Mouse (Mus musculus): ENCODE data around the gene Ybx1. TPM values are rescaled to one million over a fixed set of nuclear protein-coding genes. Genes with fewer than 3 reads are reported as not detected.
A peak's percentile ranks its signal among the peaks of the same experiment; 100 is the strongest.

The Ybx1 gene
- 723 and 839 TPM in 2 replicates for polyA plus RNA-seq (2015; fragmentation: Nextera tagmentation; extraction: Ambion mirVana)

- under 1% methylated on average over 61 of the region's 61 CpGs for WGBS
- Histone ChIP-seq H3K9me3 (no peaks in the 10 kb centered on the region), H3K4me1 (replicated peaks) (peaks cover 38% of the 10 kb centered on the region), H3K27ac (peak within 1 kb of the TSS; percentile 95), H3K9ac (replicated peaks) (peak within 1 kb of the TSS; percentile 94), H3K4me2 (replicated peaks) (peak within 1 kb of the TSS; percentile 85), H3K36me3 (peaks cover 8% of the 10 kb centered on the region; the same call in 1 of the 2 replicates), H3K27me3 (no peaks in the 10 kb centered on the region), H3K4me3 (replicated peaks) (peak within 1 kb of the TSS; percentile 97)
- ATAC-seq = peak; percentile 99
Measured at GRCm38 (mm10) chr4:119294415-119295133, at the start of gene Ybx1. Gene Ybx1 (minus strand): TSS chr4:119294604.

GRCm38 (mm10) chr4:119338861-119339361 lies 44.5 kb upstream of the Ybx1 start:
- Histone ChIP-seq H3K4me1 (replicated peaks) (peaks cover 17% of the 10 kb centered on the region), H3K4me3 (replicated peaks) (peak overlapping the region; percentile 18), H3K4me2 (replicated peaks) (peak overlapping the region; percentile 43), H3K36me3 (0 out of 2 replicates have a peak, but pooled peaks cover 2% of the 10 kb centered on the region), H3K9me3 (no peaks in the 10 kb centered on the region), H3K9ac (replicated peaks) (peak overlapping the region; percentile 50), H3K27ac (peak overlapping the region; percentile 86), H3K27me3 (no peaks in the 10 kb centered on the region)
- ATAC-seq = peak; percentile 95
- 3% methylated on average over 10 of the region's 10 CpGs for WGBS

- H3K4me2 ChIP-seq (replicated peaks) = peak overlapping the region; percentile 43
- H3K36me3 ChIP-seq = 0 out of 2 replicates have a peak, but pooled peaks cover 2% of the 10 kb centered on the region
- 42% methylated on average over 4 of the region's 4 CpGs for WGBS
- ATAC-seq = peak; percentile 93
- H3K9me3 ChIP-seq = no peaks in the 10 kb centered on the region
- H3K4me1 ChIP-seq (replicated peaks) = peaks cover 17% of the 10 kb centered on the region
- no peaks in the 10 kb centered on the region for H3K27me3 ChIP-seq
- peak overlapping the region; percentile 18 for H3K4me3 ChIP-seq (replicated peaks)
- peak overlapping the region; percentile 86 for H3K27ac ChIP-seq
- peak overlapping the region; percentile 50 for H3K9ac ChIP-seq (replicated peaks)
Measured at GRCm38 (mm10) chr4:119338422-119338821, 44.0 kb upstream of the Ybx1 start.

GRCm38 (mm10) chr4:119333487-119333886 lies 39.1 kb upstream of the Ybx1 start:
- H3K4me2 ChIP-seq (replicated peaks) = no peak overlapping the region
- H3K27me3 ChIP-seq = no peaks in the 10 kb centered on the region
- peaks cover 9% of the 10 kb centered on the region for H3K4me1 ChIP-seq (replicated peaks)
- ATAC-seq = no peak
- no peak overlapping the region for H3K27ac ChIP-seq
- H3K36me3 ChIP-seq = 0 out of 2 replicates have a peak, but pooled peaks cover 2% of the 10 kb centered on the region
- H3K4me3 ChIP-seq (replicated peaks) = no peak overlapping the region
- no peaks in the 10 kb centered on the region for H3K9me3 ChIP-seq
- 92% methylated on average over 6 of the region's 6 CpGs for WGBS
- H3K9ac ChIP-seq (replicated peaks) = no peak overlapping the region

- Histone ChIP-seq H3K9me3 (no peaks in the 10 kb centered on the region), H3K9ac (replicated peaks) (peak overlapping the region; percentile 78), H3K27ac (peak overlapping the region; percentile 92), H3K36me3 (peaks cover 23% of the 10 kb centered on the region), H3K27me3 (peaks cover 3% of the 10 kb centered on the region; the same call in 1 of the 2 replicates), H3K4me1 (replicated peaks) (peaks cover 18% of the 10 kb centered on the region), H3K4me2 (replicated peaks) (peak overlapping the region; percentile 98), H3K4me3 (replicated peaks) (peak overlapping the region; percentile 83)
- peak; percentile 77 for ATAC-seq
- 27% methylated on average over 10 of the region's 10 CpGs for WGBS
Measured at GRCm38 (mm10) chr4:119320896-119321550, 26.6 kb upstream of the Ybx1 start.

GRCm38 (mm10) chr4:119320131-119320830 lies 25.9 kb upstream of the Ybx1 start, which contains the start of gene Ppih:
Gene Ppih (minus strand): TSS chr4:119320546.
- Histone ChIP-seq H3K4me2 (replicated peaks) (peak within 1 kb of the TSS; percentile 98), H3K27me3 (peaks cover 3% of the 10 kb centered on the region; the same call in 1 of the 2 replicates), H3K36me3 (peaks cover 30% of the 10 kb centered on the region), H3K9me3 (no peaks in the 10 kb centered on the region), H3K4me3 (replicated peaks) (peak within 1 kb of the TSS; percentile 83), H3K27ac (peak within 1 kb of the TSS; percentile 92), H3K9ac (replicated peaks) (peak within 1 kb of the TSS; percentile 78), H3K4me1 (replicated peaks) (peaks cover 18% of the 10 kb centered on the region)
- peak; percentile 98 for ATAC-seq
- WGBS = under 1% methylated on average over 44 of the region's 44 CpGs

- Histone ChIP-seq H3K4me2 (replicated peaks) (no peak overlapping the region), H3K27ac (no peak overlapping the region), H3K27me3 (no peaks in the 10 kb centered on the region), H3K9me3 (no peaks in the 10 kb centered on the region), H3K9ac (replicated peaks) (no peak overlapping the region), H3K36me3 (peaks cover 83% of the 10 kb centered on the region), H3K4me1 (replicated peaks) (no peaks in the 10 kb centered on the region), H3K4me3 (replicated peaks) (no peak overlapping the region)
- no peak for ATAC-seq
- WGBS = 100% methylated on average over 1 of the region's 1 CpGs
Measured at GRCm38 (mm10) chr4:119313756-119314155, 19.4 kb upstream of the Ybx1 start.

- Histone ChIP-seq H3K9ac (replicated peaks) (no peak overlapping the region), H3K9me3 (no peaks in the 10 kb centered on the region), H3K27ac (no peak overlapping the region), H3K4me2 (replicated peaks) (no peak overlapping the region), H3K36me3 (peaks cover 28% of the 10 kb centered on the region), H3K4me1 (replicated peaks) (no peaks in the 10 kb centered on the region), H3K27me3 (no peaks in the 10 kb centered on the region), H3K4me3 (replicated peaks) (no peak overlapping the region)
- WGBS = 78% methylated on average over 5 of the region's 5 CpGs
- no peak for ATAC-seq
Measured at GRCm38 (mm10) chr4:119305418-119305817, 11.0 kb upstream of the Ybx1 start.

GRCm38 (mm10) chr4:119303291-119303690 lies 8.9 kb upstream of the Ybx1 start:
- ATAC-seq = no peak
- no peak overlapping the region for H3K4me2 ChIP-seq (replicated peaks)
- H3K9me3 ChIP-seq = no peaks in the 10 kb centered on the region
- no peaks in the 10 kb centered on the region for H3K4me1 ChIP-seq (replicated peaks)
- H3K4me3 ChIP-seq (replicated peaks) = no peak overlapping the region
- peaks cover 16% of the 10 kb centered on the region for H3K36me3 ChIP-seq
- H3K27ac ChIP-seq = no peak overlapping the region
- 91% methylated on average over 8 of the region's 8 CpGs for WGBS
- no peak overlapping the region for H3K9ac ChIP-seq (replicated peaks)
- no peaks in the 10 kb centered on the region for H3K27me3 ChIP-seq

GRCm38 (mm10) chr4:119301777-119302176 lies 7.4 kb upstream of the Ybx1 start:
- Histone ChIP-seq H3K27ac (no peak overlapping the region), H3K27me3 (no peaks in the 10 kb centered on the region), H3K4me2 (replicated peaks) (no peak overlapping the region), H3K4me1 (replicated peaks) (no peaks in the 10 kb centered on the region), H3K9me3 (no peaks in the 10 kb centered on the region), H3K4me3 (replicated peaks) (no peak overlapping the region), H3K9ac (replicated peaks) (no peak overlapping the region), H3K36me3 (peaks cover 3% of the 10 kb centered on the region)
- ATAC-seq = no peak
- 89% methylated on average over 3 of the region's 3 CpGs for WGBS

GRCm38 (mm10) chr4:119300761-119301160 lies 6.4 kb upstream of the Ybx1 start:
- H3K9me3 ChIP-seq = no peaks in the 10 kb centered on the region
- peaks cover under 1% of the 10 kb centered on the region for H3K4me1 ChIP-seq (replicated peaks)
- no peak overlapping the region for H3K9ac ChIP-seq (replicated peaks)
- H3K4me2 ChIP-seq (replicated peaks) = no peak overlapping the region
- ATAC-seq = no peak
- 96% methylated on average over 3 of the region's 3 CpGs for WGBS
- H3K36me3 ChIP-seq = no peaks in the 10 kb centered on the region
- H3K27ac ChIP-seq = no peak overlapping the region
- H3K27me3 ChIP-seq = no peaks in the 10 kb centered on the region
- no peak overlapping the region for H3K4me3 ChIP-seq (replicated peaks)

Data from midbrain, embryonic 13.5 days (tissue).